Mouse (Mus musculus) 3134 (cell line): ENCODE results near the gene Arhgef6.

Experiments used
- DNase-seq: peaks from one replicate; pipeline ENCODE4 v3.0.0-alpha.2; 2011; ENCODE audit warnings: low spot score; ENCODE audit not compliant: insufficient read length; ENCODE audit errors: extremely low read depth

Arhgef6 gene

DNA sequence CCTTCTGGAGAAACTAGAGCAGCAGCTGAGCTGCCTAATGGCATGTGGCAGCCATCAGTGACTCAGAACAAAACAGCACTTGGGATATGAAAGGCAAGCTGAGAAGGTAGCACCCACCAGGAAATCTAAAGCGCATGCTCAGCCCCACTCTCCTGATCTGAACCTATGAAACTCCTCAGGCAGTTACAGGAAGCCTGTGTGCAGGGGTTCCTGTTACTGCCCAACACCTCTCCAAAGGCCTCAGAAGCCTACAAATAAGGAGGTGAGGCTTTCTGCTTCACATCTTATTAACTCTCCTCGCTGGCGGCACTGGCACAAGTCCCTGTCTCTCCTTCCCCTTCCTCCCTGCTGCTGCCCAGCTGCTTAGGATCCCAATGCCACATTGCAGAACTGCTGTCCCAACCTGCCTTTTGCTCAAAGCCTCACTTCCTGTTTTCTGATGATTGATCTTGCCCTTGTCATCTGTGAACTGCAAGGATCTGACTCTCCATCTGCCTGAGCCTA, 33.7 kb downstream of the Arhgef6 start:
- DNase-seq = no peak

DNA sequence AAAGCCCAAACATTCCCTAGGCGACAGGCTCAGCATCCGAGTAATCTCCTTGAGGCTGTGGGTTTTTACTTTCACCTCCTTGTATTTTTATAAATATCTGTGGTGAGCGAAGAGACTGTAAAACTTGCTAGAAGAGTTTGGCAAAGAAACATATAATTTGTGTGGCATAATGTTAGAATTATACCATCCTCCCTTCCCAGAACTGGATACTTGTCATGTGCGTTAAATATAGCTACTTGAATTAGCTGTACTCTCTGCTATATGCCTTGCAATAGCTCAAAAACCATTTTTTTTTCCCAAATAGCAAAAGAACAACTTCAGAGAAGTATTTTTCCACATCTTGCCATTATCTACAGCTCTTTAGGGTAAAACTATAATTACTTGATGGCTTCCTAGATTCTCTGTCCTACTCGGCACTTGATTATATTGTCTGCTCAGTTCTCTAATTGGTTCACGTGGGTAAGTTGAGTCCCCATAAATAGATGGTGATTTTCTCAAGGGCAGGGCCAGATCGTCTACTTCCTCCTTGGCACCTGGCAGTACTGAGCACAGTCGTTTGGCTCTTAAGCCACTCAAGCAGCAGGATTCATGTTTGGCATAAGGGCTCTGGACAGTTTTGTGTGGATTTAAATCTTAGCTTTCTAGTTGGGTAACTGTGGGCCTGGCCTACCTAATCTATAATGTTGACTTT, 35.2 kb downstream of the Arhgef6 start:
- DNase-seq = no peak

DNA sequence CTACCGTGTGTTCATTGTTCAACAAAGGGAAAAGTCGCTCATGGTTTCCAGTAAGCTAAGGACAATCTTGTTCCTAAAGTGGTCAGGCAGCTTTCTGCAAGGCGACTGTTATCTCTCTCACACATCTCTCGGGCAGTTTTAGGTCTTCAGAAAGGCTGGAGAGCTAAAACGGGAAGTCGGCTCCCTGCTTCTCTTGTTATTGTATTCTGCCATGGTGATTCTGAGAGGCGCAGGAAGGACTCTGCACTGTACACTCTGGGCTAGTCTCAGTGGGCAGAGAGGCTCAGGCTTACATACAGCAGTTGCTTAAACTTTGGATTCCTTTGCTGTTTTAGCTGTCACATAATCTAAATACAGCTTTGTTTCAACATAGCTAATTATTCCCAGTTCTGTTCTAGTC, 39.6 kb downstream of the Arhgef6 start:
- no peak for DNase-seq

DNA sequence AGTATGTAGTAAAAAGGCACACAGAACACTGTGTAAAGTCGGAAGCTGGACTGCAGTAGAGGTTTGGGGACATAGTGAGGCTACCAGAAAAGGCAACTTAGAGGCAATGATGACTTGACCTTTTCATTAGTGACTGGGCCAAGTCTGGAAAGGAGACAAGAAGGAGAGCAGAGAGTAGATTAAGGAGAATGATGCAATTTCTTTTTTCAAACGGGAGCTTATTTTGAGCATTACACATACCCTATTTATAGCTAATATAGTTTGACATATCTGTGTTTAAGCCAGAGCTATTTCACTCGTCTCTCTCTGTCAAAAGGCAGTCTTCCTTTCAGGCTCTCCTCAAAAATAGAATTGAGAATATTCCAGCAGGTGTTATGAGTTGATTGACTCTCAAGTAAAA, 50.1 kb downstream of the Arhgef6 start:
- no peak for DNase-seq

GRCm38 (mm10) chrX:57286281-57286680, 52.2 kb downstream of the Arhgef6 start:
- DNase-seq = no peak

GRCm38 (mm10) chrX:57282184-57282583, 56.3 kb downstream of the Arhgef6 start:
- DNase-seq = no peak

GRCm38 (mm10) chrX:57277560-57278335, 60.8 kb downstream of the Arhgef6 start:
- no peak for DNase-seq

GRCm38 (mm10) chrX:57263515-57263914, 75.0 kb downstream of the Arhgef6 start:
- no peak for DNase-seq

- no peak for DNase-seq
Observed at GRCm38 (mm10) chrX:57260744-57261143, 77.8 kb downstream of the Arhgef6 start.

GRCm38 (mm10) chrX:57253329-57254055, 85.0 kb downstream of the Arhgef6 start:
- DNase-seq = no peak

DNA sequence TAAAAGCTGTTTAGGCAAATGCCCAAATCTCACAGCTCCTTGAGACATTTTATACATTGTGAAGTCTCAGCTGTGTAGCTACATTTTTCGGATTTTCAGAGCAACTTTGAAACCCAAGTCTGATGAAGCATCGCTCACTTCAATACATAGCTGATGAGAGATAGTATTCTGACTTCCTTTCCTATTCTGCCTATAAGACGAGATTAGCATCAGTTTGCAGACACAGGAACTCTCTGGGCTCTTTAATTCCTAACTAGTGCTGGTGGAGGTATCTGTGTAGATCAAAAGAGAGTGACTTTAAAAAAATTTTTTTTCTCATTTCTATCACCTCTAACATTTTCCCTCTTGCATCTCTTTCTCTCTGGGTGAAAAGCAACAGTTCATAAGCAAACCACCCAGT, 100.0 kb downstream of the Arhgef6 start:
- DNase-seq = no peak

DNA sequence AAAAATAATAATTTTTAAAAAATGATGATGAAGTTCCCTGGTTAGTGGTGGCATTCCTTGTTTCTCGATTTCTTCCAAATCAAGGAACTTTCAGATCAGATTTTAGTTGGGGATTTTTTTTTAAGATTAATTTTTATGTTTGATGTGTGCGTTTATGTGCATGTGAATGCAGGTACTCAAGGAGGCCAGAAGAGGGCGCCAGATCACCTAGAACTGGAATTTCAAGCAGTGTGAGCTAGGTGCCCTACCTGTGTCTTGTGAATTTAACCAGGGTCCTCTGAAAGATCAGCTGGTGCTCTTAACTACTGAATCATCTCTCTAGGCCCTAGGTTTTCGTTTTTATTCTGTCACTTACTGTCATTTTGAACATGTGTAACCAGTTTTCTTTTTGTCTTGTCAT, 102.5 kb downstream of the Arhgef6 start:
- DNase-seq = no peak

- no peak for DNase-seq
Observed at GRCm38 (mm10) chrX:57233596-57233995, 104.9 kb downstream of the Arhgef6 start.

GRCm38 (mm10) chrX:57228178-57228577, 110.4 kb downstream of the Arhgef6 start:
- DNase-seq = no peak

GRCm38 (mm10) chrX:57223301-57223700, 115.2 kb downstream of the Arhgef6 start:
- DNase-seq = no peak

- no peak for DNase-seq
Observed at GRCm38 (mm10) chrX:57221881-57222280, 116.6 kb downstream of the Arhgef6 start.

DNA sequence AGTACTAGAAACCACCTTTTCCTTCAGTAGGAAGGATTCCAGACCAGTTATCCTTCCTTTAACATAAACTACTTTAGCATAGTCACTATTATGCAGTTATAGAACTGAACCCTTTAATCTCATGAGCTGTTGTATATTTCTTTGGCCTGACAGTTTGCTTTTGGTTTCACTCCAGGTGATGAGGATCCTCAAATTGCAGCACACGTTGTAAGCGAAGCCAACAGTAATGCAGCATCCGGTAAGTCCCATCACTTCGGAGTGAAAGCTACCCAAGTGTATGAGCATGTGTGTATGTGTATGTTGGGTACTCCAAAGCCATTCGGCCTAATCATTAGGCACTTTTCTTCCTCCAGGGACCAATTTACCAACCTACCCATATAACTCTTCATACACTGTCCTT, 119.0 kb downstream of the Arhgef6 start:
- no peak for DNase-seq

- no peak for DNase-seq
Observed at GRCm38 (mm10) chrX:57216271-57216670, 122.3 kb downstream of the Arhgef6 start.

DNA sequence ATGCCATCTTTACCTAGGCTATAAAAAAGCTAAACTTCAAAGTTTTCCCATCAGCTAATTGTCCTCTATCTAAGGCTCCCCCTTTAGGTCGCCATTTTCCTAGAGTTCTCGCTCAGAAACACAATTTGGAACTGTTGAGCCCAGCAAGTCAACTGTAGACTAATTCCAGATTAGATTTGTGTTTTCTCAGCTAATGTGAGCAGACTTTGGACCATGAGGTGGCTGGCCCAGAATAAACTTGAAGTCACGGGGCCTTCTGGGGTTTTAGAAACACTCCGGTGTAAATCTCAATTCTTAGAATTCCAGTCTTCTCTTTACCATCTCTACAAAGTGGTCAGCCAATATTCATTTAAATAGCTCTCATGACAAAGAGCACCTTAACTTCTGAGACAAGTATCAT, 123.0 kb downstream of the Arhgef6 start:
- DNase-seq = no peak

- DNase-seq = no peak
Observed at GRCm38 (mm10) chrX:57212862-57213261, 125.7 kb downstream of the Arhgef6 start.

DNA sequence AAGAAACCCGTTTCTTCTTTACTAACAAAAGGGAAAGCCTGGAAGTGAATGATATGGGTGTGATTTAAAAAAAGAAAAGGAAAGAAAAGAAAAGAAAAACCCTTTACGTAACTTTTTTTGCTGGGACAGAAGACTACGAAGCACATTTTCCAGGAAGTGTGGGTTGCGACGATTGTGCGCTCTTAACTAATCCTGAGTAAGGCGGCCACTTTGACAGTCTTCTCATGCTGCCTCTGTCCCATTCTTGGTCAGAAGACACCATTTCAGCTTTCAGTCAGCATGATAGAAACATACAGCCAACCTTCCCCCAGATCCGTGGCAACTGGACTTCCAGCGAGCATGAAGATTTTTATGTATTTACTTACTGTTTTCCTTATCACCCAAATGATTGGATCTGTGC, 126.7 kb downstream of the Arhgef6 start, which contains the start of gene Cd40lg:
Gene Cd40lg (plus strand): TSS at position 268 of the 400 bp plus-strand sequence.
- DNase-seq = no peak
